Mouse (Mus musculus): ENCODE results near the gene Armh3. TPM values are rescaled to one million over a fixed set of nuclear protein-coding genes. Genes with fewer than 3 reads are reported as not detected.

Armh3 gene
- polyA plus RNA-seq, 1 experiment from 2014 or later, result 25.0 TPM

DNA sequence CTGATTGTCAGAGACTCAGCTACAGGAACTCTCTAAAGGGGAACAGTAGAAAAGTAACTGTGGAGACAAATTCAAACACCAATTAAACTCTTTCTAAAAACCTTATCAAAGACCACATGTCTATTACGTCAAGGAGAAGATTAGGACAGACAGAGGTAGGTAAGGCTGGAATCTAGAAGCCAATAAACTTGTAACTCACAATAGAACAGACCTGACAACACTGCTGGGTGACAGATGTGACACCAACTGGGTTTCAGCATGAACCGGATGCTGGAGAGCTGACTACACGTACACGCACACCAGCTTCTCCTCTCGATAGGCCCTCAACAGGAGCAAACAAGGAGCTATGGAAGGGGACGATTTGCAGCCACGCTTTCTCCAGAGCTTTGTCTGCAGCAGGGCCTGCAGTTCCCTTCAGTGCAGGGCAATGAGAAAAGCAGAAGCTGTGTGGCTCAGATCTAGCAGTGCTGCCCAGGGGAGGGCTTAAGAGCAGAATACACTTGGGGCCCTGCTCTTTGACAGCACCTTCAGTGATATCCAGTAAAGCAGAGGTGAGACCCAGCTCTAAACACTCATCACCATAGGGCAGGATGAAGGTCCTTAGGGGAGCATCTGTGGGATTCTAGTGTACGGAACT is 142.9 kb downstream of the Armh3 start:
- Histone ChIP-seq H3K4me1 (replicated peaks) (peaks cover 27% of the 10 kb centered on the region), H3K27me3 (no peaks in the 10 kb centered on the region), H3K4me3 (no peak overlapping the region), H3K4me2 (no peak overlapping the region), H3K27ac (replicated peaks) (peak overlapping the region; percentile 67; the same call in 1 of the 2 replicates), H3K36me3 (no peaks in the 10 kb centered on the region), H3K9ac (0 out of 2 replicates have a peak overlapping the region, but pooled peaks have one; percentile 31), H3K9me3 (no peaks in the 10 kb centered on the region)
- WGBS, result 69% methylated on average over 8 of the region's 8 CpGs
- ATAC-seq (ENCODE audit: low read depth), result no peak

- WGBS, result 61% methylated on average over 7 of the region's 7 CpGs
- Histone ChIP-seq H3K4me1 (replicated peaks) (peaks cover 27% of the 10 kb centered on the region), H3K27ac (replicated peaks) (peak overlapping the region; percentile 67; the same call in 1 of the 2 replicates), H3K36me3 (no peaks in the 10 kb centered on the region), H3K4me2 (no peak overlapping the region), H3K4me3 (no peak overlapping the region), H3K9me3 (no peaks in the 10 kb centered on the region), H3K9ac (no peak overlapping the region), H3K27me3 (no peaks in the 10 kb centered on the region)
- ATAC-seq (ENCODE audit: low read depth), result peak; percentile 87
Measured at GRCm38 (mm10) chr19:45854521-45854920, 143.8 kb downstream of the Armh3 start.

DNA sequence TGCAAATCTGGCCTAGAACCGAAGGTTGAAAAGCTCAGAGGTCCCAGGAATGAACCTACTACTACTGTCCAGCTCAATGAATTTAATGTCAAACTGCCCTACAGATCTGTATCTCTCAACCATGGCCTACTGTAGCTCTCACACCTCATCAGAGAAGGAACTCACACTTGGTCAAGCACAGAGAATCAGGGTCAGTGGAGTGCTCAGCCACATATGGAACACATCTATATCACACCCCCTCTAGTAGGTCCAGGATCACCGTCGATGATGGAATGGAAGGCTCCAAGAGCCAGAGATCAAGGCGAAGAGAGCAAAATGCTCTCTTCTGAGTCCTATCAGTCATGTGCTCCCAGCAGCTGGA is 150.6 kb downstream of the Armh3 start:
- WGBS, result 86% methylated on average over 4 of the region's 4 CpGs
- no peak for ATAC-seq (ENCODE audit: low read depth)

DNA sequence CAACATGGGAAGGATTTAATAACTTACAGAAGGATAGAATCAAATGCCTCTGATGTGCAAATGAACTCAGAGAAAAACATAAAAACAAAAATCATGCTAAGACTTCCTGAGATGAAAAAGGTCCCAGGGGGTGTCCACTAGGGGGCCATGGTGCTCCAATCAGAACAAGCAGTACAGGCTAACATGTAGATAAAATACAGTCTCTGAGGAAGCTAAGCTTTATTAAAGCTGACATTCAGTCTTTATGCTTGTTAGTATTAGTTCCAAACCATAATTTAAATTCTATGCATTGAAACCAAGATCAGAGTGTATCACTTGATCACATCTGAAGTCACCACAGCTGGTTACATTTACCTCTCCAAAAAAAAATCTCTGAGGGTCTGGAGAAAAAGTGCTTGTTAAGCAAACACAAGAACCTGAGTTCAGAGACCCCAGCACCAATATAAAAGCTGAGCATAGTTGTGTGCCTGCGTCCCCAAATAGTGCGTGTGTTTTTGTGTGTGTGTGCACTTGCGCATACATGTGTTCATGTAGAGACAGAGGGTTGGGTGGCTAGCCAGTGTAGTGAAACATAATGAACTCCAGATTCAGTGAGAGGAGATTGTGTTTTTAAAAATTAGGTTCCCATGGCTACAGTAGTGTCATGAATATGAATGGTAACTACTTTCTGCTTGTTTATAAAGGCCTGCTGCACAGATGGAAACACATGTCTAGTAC is 151.1 kb downstream of the Armh3 start:
- Histone ChIP-seq H3K4me2 (no peak overlapping the region), H3K4me3 (no peak overlapping the region), H3K36me3 (no peaks in the 10 kb centered on the region), H3K27me3 (no peaks in the 10 kb centered on the region), H3K9ac (no peak overlapping the region), H3K4me1 (replicated peaks) (0 out of 2 replicates have a peak, but pooled peaks cover 11% of the 10 kb centered on the region), H3K9me3 (no peaks in the 10 kb centered on the region), H3K27ac (replicated peaks) (no peak overlapping the region)
- 95% methylated on average over 3 of the region's 3 CpGs for WGBS
- no peak for ATAC-seq (ENCODE audit: low read depth)

More for the DNA sequence above, 150.6 kb downstream of the Armh3 start:
- Histone ChIP-seq H3K4me1 (replicated peaks) (0 out of 2 replicates have a peak, but pooled peaks cover 11% of the 10 kb centered on the region), H3K4me3 (no peak overlapping the region), H3K27ac (replicated peaks) (no peak overlapping the region), H3K36me3 (no peaks in the 10 kb centered on the region), H3K4me2 (no peak overlapping the region), H3K9ac (no peak overlapping the region), H3K9me3 (no peaks in the 10 kb centered on the region), H3K27me3 (no peaks in the 10 kb centered on the region)

DNA sequence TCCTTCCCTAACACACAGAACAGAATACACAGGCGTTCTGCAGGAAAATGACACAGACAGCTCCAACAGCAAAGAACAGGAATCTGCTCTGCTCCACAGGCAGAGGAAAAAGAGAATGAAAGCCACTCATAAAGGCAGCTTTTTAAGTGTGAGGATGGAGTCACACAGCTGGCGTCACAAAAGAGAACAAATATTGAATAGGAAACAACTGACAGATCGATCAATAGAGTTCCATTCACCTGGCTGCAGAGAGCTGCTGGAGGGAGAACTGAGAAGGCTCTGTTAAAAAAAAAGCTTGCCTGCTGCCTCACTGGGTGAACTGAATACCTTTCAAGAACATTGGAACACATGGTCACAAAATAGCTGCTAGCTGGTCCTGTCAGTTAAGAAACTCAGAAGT is 154.1 kb downstream of the Armh3 start:
- Histone ChIP-seq H3K27me3 (no peaks in the 10 kb centered on the region), H3K36me3 (no peaks in the 10 kb centered on the region), H3K9me3 (no peaks in the 10 kb centered on the region), H3K4me1 (replicated peaks) (0 out of 2 replicates have a peak, but pooled peaks cover 6% of the 10 kb centered on the region), H3K4me3 (no peak overlapping the region), H3K9ac (no peak overlapping the region), H3K27ac (replicated peaks) (no peak overlapping the region), H3K4me2 (no peak overlapping the region)
- no peak for ATAC-seq (ENCODE audit: low read depth)
- 44% methylated on average over 3 of the region's 3 CpGs for WGBS

DNA sequence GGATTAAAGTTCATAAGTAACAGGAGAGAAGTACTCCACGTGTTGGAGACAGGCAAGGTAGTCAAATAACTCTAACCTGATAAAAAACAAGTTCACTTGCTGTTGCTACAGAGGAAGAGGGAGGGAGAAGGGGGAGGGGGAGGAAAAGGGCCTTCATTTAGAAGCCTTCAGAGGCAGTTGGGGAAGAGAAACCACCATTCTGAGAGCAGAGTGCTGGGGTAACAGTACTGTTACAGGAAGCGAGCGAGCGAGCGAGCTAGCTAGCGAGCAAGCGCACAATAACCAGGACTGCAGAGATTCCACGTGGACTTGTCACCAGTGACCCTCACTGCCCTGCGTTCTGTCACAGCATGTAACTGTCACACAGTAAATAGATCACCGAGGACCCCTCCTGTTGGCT is 154.9 kb downstream of the Armh3 start:
- no peak overlapping the region for H3K27ac ChIP-seq (replicated peaks)

GRCm38 (mm10) chr19:45837050-45837994 is 161.0 kb downstream of the Armh3 start:
- Histone ChIP-seq H3K9me3 (no peaks in the 10 kb centered on the region), H3K27me3 (no peaks in the 10 kb centered on the region), H3K4me2 (no peak overlapping the region), H3K36me3 (no peaks in the 10 kb centered on the region), H3K27ac (replicated peaks) (no peak overlapping the region), H3K4me1 (replicated peaks) (peaks cover 12% of the 10 kb centered on the region), H3K9ac (no peak overlapping the region), H3K4me3 (no peak overlapping the region)
- ATAC-seq (ENCODE audit: low read depth), result peak; percentile 89
- WGBS, result 43% methylated on average over 12 of the region's 12 CpGs

More for the DNA sequence above, 154.9 kb downstream of the Armh3 start:
- no peaks in the 10 kb centered on the region for H3K27me3 ChIP-seq
- no peak overlapping the region for H3K4me2 ChIP-seq
- no peaks in the 10 kb centered on the region for H3K36me3 ChIP-seq
- H3K4me1 ChIP-seq (replicated peaks), result 0 out of 2 replicates have a peak, but pooled peaks cover 6% of the 10 kb centered on the region
- WGBS, result 47% methylated on average over 10 of the region's 10 CpGs
- no peak for ATAC-seq (ENCODE audit: low read depth)
- H3K4me3 ChIP-seq, result no peak overlapping the region
- H3K9ac ChIP-seq, result no peak overlapping the region
- H3K9me3 ChIP-seq, result no peaks in the 10 kb centered on the region

- ATAC-seq (ENCODE audit: low read depth), result no peak
- Histone ChIP-seq H3K27me3 (no peaks in the 10 kb centered on the region), H3K27ac (replicated peaks) (no peak overlapping the region; the same call in 1 of the 2 replicates), H3K4me3 (no peak overlapping the region), H3K9ac (no peak overlapping the region), H3K4me1 (replicated peaks) (peaks cover 12% of the 10 kb centered on the region), H3K36me3 (no peaks in the 10 kb centered on the region), H3K4me2 (no peak overlapping the region), H3K9me3 (no peaks in the 10 kb centered on the region)
- WGBS, result 80% methylated on average over 10 of the region's 10 CpGs
Measured at GRCm38 (mm10) chr19:45835490-45835889, 162.8 kb downstream of the Armh3 start.

DNA sequence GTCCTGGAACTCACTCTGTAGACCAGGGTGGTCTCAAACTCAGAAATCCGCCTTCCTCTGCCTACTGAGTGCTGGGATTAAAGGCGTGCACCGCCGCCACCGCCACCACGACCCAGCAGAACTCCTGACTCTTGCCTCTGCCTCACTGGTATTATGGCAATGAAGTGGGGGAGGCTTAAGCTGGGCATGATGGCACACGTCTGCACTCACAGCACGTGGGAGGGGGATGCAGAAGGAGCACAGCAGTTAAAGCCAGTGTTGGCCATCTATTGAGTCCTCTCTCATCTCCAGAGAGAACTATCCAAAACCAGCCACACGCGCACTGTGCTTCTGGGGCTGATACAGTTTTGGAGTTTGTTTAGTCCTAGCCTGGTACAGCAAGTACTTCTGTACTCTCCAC is 164.6 kb downstream of the Armh3 start:
- no peak overlapping the region for H3K9ac ChIP-seq
- no peaks in the 10 kb centered on the region for H3K36me3 ChIP-seq
- ATAC-seq (ENCODE audit: low read depth), result no peak
- H3K4me2 ChIP-seq, result no peak overlapping the region
- no peak overlapping the region for H3K27ac ChIP-seq (replicated peaks)
- H3K9me3 ChIP-seq, result no peaks in the 10 kb centered on the region
- H3K27me3 ChIP-seq, result no peaks in the 10 kb centered on the region
- 89% methylated on average over 10 of the region's 10 CpGs for WGBS
- no peak overlapping the region for H3K4me3 ChIP-seq
- H3K4me1 ChIP-seq (replicated peaks), result peaks cover 12% of the 10 kb centered on the region

DNA sequence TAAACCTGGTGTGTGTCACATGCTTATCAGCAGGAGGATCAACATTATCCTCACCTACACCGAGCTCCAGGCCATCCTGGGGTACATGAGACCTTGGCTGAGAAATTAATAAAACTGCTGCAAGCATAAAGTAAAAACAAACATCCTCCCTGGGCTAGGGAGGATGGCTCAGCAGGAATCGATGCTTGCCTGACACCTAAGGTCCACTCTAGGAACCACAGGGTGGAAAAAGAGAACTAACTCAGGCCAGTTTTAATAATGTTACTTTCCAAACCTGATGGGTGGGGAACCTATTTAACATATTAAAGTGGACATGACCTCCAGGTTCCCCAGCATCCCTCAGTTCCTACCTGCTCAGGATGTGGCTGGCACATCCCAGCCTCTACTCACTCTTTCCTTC is 167.6 kb downstream of the Armh3 start:
- WGBS, result 65% methylated on average over 2 of the region's 2 CpGs
- ATAC-seq (ENCODE audit: low read depth), result no peak
- Histone ChIP-seq H3K27ac (replicated peaks) (no peak overlapping the region), H3K4me2 (no peak overlapping the region), H3K27me3 (no peaks in the 10 kb centered on the region), H3K9ac (no peak overlapping the region), H3K36me3 (peaks cover 5% of the 10 kb centered on the region), H3K4me1 (replicated peaks) (no peaks in the 10 kb centered on the region), H3K9me3 (no peaks in the 10 kb centered on the region), H3K4me3 (no peak overlapping the region)

GRCm38 (mm10) chr19:45827736-45828135 is 170.6 kb downstream of the Armh3 start:
- no peaks in the 10 kb centered on the region for H3K27me3 ChIP-seq
- 96% methylated on average over 3 of the region's 3 CpGs for WGBS
- no peaks in the 10 kb centered on the region for H3K9me3 ChIP-seq

DNA sequence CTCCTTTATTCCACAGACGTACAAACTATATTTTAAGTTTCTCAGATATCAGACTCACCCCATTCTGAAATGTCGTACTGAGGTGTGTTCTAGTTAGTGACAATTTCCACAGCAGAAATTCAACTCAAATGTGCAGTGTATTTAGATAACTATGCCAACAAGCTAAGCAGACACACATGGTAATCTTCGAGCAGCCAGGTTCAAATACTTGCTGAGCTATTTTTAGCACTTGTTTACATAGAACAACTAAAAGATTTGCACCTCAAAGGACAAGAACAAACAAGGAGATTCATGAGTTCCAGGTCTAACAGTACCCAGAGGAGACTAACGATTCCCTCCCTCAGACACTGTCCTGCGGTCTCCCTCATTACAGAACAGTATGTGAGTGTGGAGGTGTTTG is 171.2 kb downstream of the Armh3 start:
- ATAC-seq (ENCODE audit: low read depth), result no peak
- no peaks in the 10 kb centered on the region for H3K27me3 ChIP-seq
- 80% methylated on average over 5 of the region's 5 CpGs for WGBS

More at GRCm38 (mm10) chr19:45827736-45828135, 170.6 kb downstream of the Armh3 start:
- no peak overlapping the region for H3K4me2 ChIP-seq
- H3K4me3 ChIP-seq, result no peak overlapping the region
- no peaks in the 10 kb centered on the region for H3K4me1 ChIP-seq (replicated peaks)
- no peak overlapping the region for H3K9ac ChIP-seq
- no peak for ATAC-seq (ENCODE audit: low read depth)
- H3K27ac ChIP-seq (replicated peaks), result no peak overlapping the region
- H3K36me3 ChIP-seq, result peaks cover 5% of the 10 kb centered on the region

More for the DNA sequence above, 171.2 kb downstream of the Armh3 start:
- Histone ChIP-seq H3K9ac (no peak overlapping the region), H3K36me3 (peaks cover 5% of the 10 kb centered on the region), H3K4me2 (no peak overlapping the region), H3K9me3 (no peaks in the 10 kb centered on the region), H3K4me3 (no peak overlapping the region), H3K4me1 (replicated peaks) (peaks cover 2% of the 10 kb centered on the region), H3K27ac (replicated peaks) (no peak overlapping the region)
